Mouse (Mus musculus): ENCODE data around the gene Hid1. TPM values are rescaled to one million over a fixed set of nuclear protein-coding genes. Genes with fewer than 3 reads are reported as not detected.

Gene Hid1
- total RNA-seq, 2 experiments from 2014 or later: 77.5 to 81.7 TPM

GRCm38 (mm10) chr11:115306863-115307262 is 60.7 kb downstream of the Hid1 start, which contains the start of gene Otop2:
TSS of gene Otop2 (plus strand) at chr11:115307163.
- intact Hi-C loops (cut with DNase I): no loop called here
- DNase-seq (ENCODE audit: extremely low spot score in 1 of 2, low spot score in 2 of 2): no peak

- no peak for DNase-seq (ENCODE audit: extremely low spot score in 1 of 2, low spot score in 2 of 2)
- intact Hi-C loops (cut with DNase I): no loop called here
Measured at GRCm38 (mm10) chr11:115303167-115303566, 64.4 kb downstream of the Hid1 start.

DNA sequence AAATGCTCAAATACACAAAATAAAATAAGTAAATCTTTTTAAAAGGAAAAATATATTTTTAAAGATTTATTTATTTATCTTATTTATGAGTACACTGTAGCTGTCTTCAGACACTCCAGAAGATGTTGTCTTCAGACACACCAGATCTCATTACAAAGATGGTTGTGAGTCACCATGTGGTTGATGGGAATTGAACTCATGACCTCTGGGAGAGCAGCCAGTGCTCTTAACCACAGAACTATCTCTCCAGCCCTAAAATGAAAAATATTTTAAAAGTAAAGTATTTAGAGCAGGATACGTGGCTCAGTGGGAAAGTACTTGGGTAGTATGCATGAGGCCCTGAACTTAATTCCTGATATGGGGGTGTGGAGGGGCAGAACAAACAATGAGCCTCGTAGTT is 66.2 kb downstream of the Hid1 start:
- intact Hi-C loops (cut with DNase I): no loop called here
- DNase-seq (ENCODE audit: extremely low spot score in 1 of 2, low spot score in 2 of 2): no peak

DNA sequence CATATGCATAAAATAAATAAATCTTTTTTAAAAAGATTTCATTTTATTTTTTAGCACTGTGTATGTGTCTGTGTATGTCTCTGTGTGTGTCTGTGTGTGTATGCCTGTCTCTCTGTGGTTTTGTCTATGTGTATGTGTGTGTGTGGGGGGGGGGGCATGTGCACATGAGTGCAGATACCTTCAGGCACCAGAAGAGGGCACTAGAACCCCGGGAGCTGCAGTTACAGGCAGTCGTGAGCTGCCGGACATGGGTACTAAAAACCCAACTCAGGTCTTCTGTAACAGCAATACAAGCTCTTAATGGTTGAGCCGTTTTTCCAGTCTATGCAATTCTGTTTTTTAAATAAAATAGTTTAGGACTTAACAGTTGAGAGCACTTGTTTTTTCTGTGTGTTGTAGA is 66.8 kb downstream of the Hid1 start:
- intact Hi-C loops (cut with DNase I): no loop called here

DNA sequence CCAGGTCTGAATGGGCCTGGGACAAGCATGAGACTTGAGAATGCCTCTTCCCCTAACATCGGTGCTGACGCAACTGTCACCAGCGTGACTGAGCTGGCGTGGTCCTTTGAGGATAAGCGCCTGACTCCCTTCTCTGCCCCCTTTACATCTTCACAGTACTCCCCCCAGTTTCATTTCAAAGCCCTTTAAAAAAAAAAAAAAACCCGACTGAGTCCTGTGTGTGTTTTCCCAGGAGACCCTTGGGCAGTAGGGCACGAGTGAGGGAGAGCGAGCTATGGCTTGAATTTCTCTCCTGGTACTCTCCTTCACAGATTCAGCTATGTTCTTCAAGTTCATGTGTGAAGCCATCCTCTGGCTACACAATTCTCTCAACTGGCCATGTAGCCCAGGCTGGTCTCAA is 69.4 kb downstream of the Hid1 start:
- DNase-seq (ENCODE audit: extremely low spot score in 1 of 2, low spot score in 2 of 2): no peak
- intact Hi-C loops (cut with DNase I): no loop called here

More for the DNA sequence above, 66.8 kb downstream of the Hid1 start:
- DNase-seq (ENCODE audit: extremely low spot score in 1 of 2, low spot score in 2 of 2): no peak

Other genes starting within 250 kb of the Hid1 start
- gene Cd300lf, start 233.8 kb downstream of the Hid1 start, total RNA-seq (2021): under 1 TPM; 0.28 to 0.90 TPM
- gene Slc9a3r1, start 204.4 kb downstream of the Hid1 start, total RNA-seq (2021): 10 to 100 TPM; 53.7 to 56.0 TPM
- gene Tmem104, start 180.3 kb downstream of the Hid1 start, total RNA-seq (2021): 10 to 100 TPM; 19.9 to 20.3 TPM
- 10 to 100 TPM; 14.5 to 16.6 TPM for gene Nat9, start 179.9 kb downstream of the Hid1 start, total RNA-seq (2021)
- 10 to 100 TPM; 14.7 to 21.6 TPM for gene Grin2c, start 100.5 kb downstream of the Hid1 start, total RNA-seq (2021)
- 10 to 100 TPM; 18.2 to 18.7 TPM for gene Fdxr, start 90.7 kb downstream of the Hid1 start, total RNA-seq (2021)
- 1 to 10 TPM; 6.5 to 6.8 TPM for gene Fads6, start 70.1 kb downstream of the Hid1 start, total RNA-seq (2021)
- under 1 TPM in 1 of 2 experiments, not detected in 1; 0.14 TPM for gene Otop2, start 60.6 kb downstream of the Hid1 start, total RNA-seq (2021)
- under 1 TPM; 0.24 to 0.26 TPM for gene Ush1g, start 45.7 kb downstream of the Hid1 start, total RNA-seq (2021)
- under 1 TPM; 0.24 to 0.28 TPM for gene Otop3, start 33.0 kb downstream of the Hid1 start, total RNA-seq (2021)
- 10 to 100 TPM; 15.2 to 17.2 TPM for gene Cdr2l, start 14.2 kb upstream of the Hid1 start, total RNA-seq (2021)
- gene Mrpl58, start 36.0 kb upstream of the Hid1 start, total RNA-seq (2021): 10 to 100 TPM; 96.2 to 98.8 TPM
- gene Atp5h, start 52.2 kb upstream of the Hid1 start, total RNA-seq (2021): 100 to 1,000 TPM; 399 to 414 TPM
- 10 to 100 TPM; 54.3 to 55.7 TPM for gene Kctd2, start 52.4 kb upstream of the Hid1 start, total RNA-seq (2021)
- gene Trim80, start 72.8 kb upstream of the Hid1 start, total RNA-seq (2021): under 1 TPM in 1 of 2 experiments, not detected in 1; 0.24 TPM
- gene Slc16a5, start 94.7 kb upstream of the Hid1 start, total RNA-seq (2021): not detected
- gene Armc7, start 107.9 kb upstream of the Hid1 start, total RNA-seq (2021): 1 to 10 TPM; 9.0 to 9.2 TPM
- 10 to 100 TPM; 78.6 to 80.8 TPM for gene Nt5c, start 124.1 kb upstream of the Hid1 start, total RNA-seq (2021)
- 100 to 1,000 TPM; 312 to 341 TPM for gene Jpt1, start 146.6 kb upstream of the Hid1 start, total RNA-seq (2021)
- 100 to 1,000 TPM; 396 to 399 TPM for gene Sumo2, start 168.5 kb upstream of the Hid1 start, total RNA-seq (2021)
- gene Nup85, start 196.7 kb upstream of the Hid1 start, total RNA-seq (2021): 10 to 100 TPM; 43.9 to 51.2 TPM
- gene Mrps7, start 236.2 kb upstream of the Hid1 start, total RNA-seq (2021): 10 to 100 TPM; 52.7 to 58.7 TPM
- 10 to 100 TPM; 51.4 to 65.1 TPM for gene Gga3, start 236.3 kb upstream of the Hid1 start, total RNA-seq (2021)
- gene Mif4gd, start 245.2 kb upstream of the Hid1 start, total RNA-seq (2021): 10 to 100 TPM; 14.4 to 14.6 TPM

All from left cerebral cortex, postnatal 10 days (tissue).